Mouse (Mus musculus): ENCODE data around the gene Gm5169. TPM values are rescaled to one million over a fixed set of nuclear protein-coding genes. Genes with fewer than 3 reads are reported as not detected.
"Not testable (repeated sequence)": the region's sequence is repeated elsewhere in the genome, so short reads cannot be mapped to it uniquely, and the experiment has no call there.

Gene Gm5169
- total RNA-seq (2021) = not detected

DNA sequence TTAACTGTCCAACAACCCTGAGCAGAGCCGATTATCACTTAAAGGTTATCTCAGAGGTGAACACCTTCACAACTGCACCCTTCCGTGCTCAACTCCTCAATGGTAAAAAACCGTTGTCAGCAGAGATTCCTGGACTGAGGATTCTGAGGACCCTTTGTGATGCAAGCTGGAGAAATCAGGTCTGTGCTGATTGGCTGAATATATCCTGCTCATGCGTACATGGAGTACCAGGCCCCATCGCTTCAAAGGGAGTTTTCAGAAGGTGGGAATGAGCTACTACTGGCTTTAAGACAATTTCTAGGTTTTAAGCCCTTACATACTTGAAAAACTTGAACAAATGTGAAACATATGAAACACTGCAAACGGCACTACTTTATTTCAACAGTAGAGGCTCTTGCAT lies at the start of gene Gm5169:
Gene Gm5169 (minus strand): TSS at position 101 of the 400 bp plus-strand sequence.
- DNase-seq (ENCODE audit: low spot score in 2 of 2); intact Hi-C loops (cut with DNase I): not testable (repeated sequence)

GRCm38 (mm10) chrX:25347424-25347823 lies 46.2 kb upstream of the Gm5169 start:
- DNase-seq (ENCODE audit: low spot score in 2 of 2); intact Hi-C loops (cut with DNase I): not testable (repeated sequence)
